In the genomic region with DNA sequence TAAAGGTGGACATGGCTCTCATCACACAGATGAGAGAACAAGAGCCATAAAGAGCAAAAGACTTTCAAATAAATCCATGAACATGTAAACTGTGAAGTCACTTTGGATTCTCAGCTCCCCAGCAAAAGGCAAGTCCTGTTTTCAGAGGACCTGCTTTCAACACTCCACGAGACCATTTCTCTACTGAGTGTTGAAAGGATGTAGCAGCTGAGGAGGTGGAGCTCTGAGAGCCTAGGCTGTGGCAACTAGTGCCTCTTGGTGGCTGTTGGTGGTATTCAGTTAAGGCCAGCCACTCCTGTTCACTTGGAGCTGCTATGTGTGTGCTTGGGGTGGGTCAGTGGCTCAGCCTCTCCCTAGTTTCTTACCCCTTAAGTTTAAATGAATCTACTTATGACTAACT, we compare ENCODE assay signal across 8 mouse cellular contexts. TPM values are rescaled to one million over a fixed set of nuclear protein-coding genes. Genes with fewer than 3 reads are reported as not detected.
DNase-seq lines count a peak whose midpoint lies in the region; ATAC-seq and TF ChIP-seq lines count a peak whose summit lies in the region.

No protein-coding gene starts in this region.

- peak overlapping the region; percentile 73 for H3K4me3 ChIP-seq in lung, embryonic 14.5 days (ENCODE audit: low read depth, low read length)
- peak overlapping the region; percentile 84 for H3K4me3 ChIP-seq in hindbrain, embryonic 10.5 days

- H3K27ac ChIP-seq in lung, embryonic 14.5 days (ENCODE audit: low read depth) = no peak overlapping the region
- H3K27ac ChIP-seq in hindbrain, embryonic 10.5 days = no peak overlapping the region

- TF ChIP-seq CTCF in lung, embryonic 14.5 days (IDR thresholded peaks at IDR 0.05; ENCODE audit: low read depth) = peak; percentile 48

- 23% methylated on average over 1 of the region's 1 CpGs for WGBS in lung, embryonic 14.5 days
- 29% methylated on average over 1 of the region's 1 CpGs for WGBS in hindbrain, embryonic 10.5 days

- no peaks in the 10 kb centered on the region for H3K27me3 ChIP-seq in lung, embryonic 14.5 days (ENCODE audit: insufficient read depth, low read length)
- H3K27me3 ChIP-seq in hindbrain, embryonic 10.5 days (ENCODE audit: insufficient read depth, poor library complexity, severe bottlenecking) = no peaks in the 10 kb centered on the region

- peaks cover 9% of the 10 kb centered on the region for H3K4me1 ChIP-seq in lung, embryonic 14.5 days (ENCODE audit: insufficient read depth)
- peaks cover 24% of the 10 kb centered on the region for H3K4me1 ChIP-seq in hindbrain, embryonic 10.5 days (replicated peaks)

- H3K9me3 ChIP-seq in lung, embryonic 14.5 days (ENCODE audit: low read depth, low read length) = no peaks in the 10 kb centered on the region
- no peaks in the 10 kb centered on the region for H3K9me3 ChIP-seq in hindbrain, embryonic 10.5 days

- H3K9ac ChIP-seq in lung, embryonic 14.5 days = peak overlapping the region; percentile 58

- H3K36me3 ChIP-seq in lung, embryonic 14.5 days (ENCODE audit: insufficient read depth) = 0 out of 2 replicates have a peak, but pooled peaks cover 3% of the 10 kb centered on the region
- peaks cover 18% of the 10 kb centered on the region; the same call in 1 of the 2 replicates for H3K36me3 ChIP-seq in hindbrain, embryonic 10.5 days

- peak; percentile 65 for DNase-seq in lung, embryonic 14.5 days
- DNase-seq in lung, postnatal 4 days = no peak
- peak; percentile 54 for DNase-seq in brain, adult 2 months (ENCODE audit: low read depth, low spot score)
- no peak for DNase-seq in hindbrain, embryonic 10.5 days (ENCODE audit: low spot score)
- DNase-seq in testis, postnatal 10 days (ENCODE audit: low spot score) = no peak
- DNase-seq in cerebellum, adult 9-11 months = no peak

- ATAC-seq in lung, embryonic 14.5 days (ENCODE audit: insufficient read depth) = no peak
- peak; percentile 45 for ATAC-seq in megakaryocyte, adult 5-6 weeks (ENCODE audit: poor library complexity, severe bottlenecking)
- ATAC-seq in activated CD4-positive, CD25-positive, alpha-beta regulatory T cell, adult 4 months = no peak

- H3K4me2 ChIP-seq in lung, embryonic 14.5 days = peak overlapping the region; percentile 92

RNA-seq across cellular contexts. Expression of a gene that starts 1.5 kb away (rescaled TPM):
- 87.4 and 88.9 TPM in 2 replicates for polyA plus RNA-seq in lung, embryonic 14.5 days (2014; fragmentation: Nextera tagmentation; extraction: Ambion mirVana)
- 99.1 and 112 TPM in 2 replicates for polyA plus RNA-seq in hindbrain, embryonic 10.5 days (2016; fragmentation: Nextera tagmentation; extraction: Ambion mirVana)
- total RNA-seq in megakaryocyte, adult 5-6 weeks (2015) = 87.3 and 95.0 TPM in 2 replicates
- 68.5 and 71.1 TPM in 2 replicates for total RNA-seq in megakaryocyte, adult 5-6 weeks (2017)
- 10 to 100 TPM; 69.0 to 76.6 TPM for polyA plus RNA-seq in activated CD4-positive, CD25-positive, alpha-beta regulatory T cell, adult 4 months (2017; shearing (Covaris generic))

RNA-seq across cellular contexts. Expression of a gene that starts 1.8 kb away (rescaled TPM):
- polyA plus RNA-seq in lung, embryonic 14.5 days (2014; fragmentation: Nextera tagmentation; extraction: Ambion mirVana) = 0.50 and 0.64 TPM in 2 replicates
- polyA plus RNA-seq in hindbrain, embryonic 10.5 days (2016; fragmentation: Nextera tagmentation; extraction: Ambion mirVana) = 1.1 and 1.5 TPM in 2 replicates
- 0.09 and 0.31 TPM in 2 replicates for total RNA-seq in megakaryocyte, adult 5-6 weeks (2015)
- 0.40 and 0.94 TPM in 2 replicates for total RNA-seq in megakaryocyte, adult 5-6 weeks (2017)
- under 1 TPM; 0.24 to 0.66 TPM for polyA plus RNA-seq in activated CD4-positive, CD25-positive, alpha-beta regulatory T cell, adult 4 months (2017; shearing (Covaris generic))

RNA-seq across cellular contexts. Expression of a gene that starts 16.0 kb away (rescaled TPM):
- polyA plus RNA-seq in lung, embryonic 14.5 days (2014; fragmentation: Nextera tagmentation; extraction: Ambion mirVana) = 121 and 136 TPM in 2 replicates
- 170 and 194 TPM in 2 replicates for polyA plus RNA-seq in hindbrain, embryonic 10.5 days (2016; fragmentation: Nextera tagmentation; extraction: Ambion mirVana)
- total RNA-seq in megakaryocyte, adult 5-6 weeks (2015) = 19.6 and 21.6 TPM in 2 replicates
- 17.7 and 17.9 TPM in 2 replicates for total RNA-seq in megakaryocyte, adult 5-6 weeks (2017)
- 10 to 100 TPM; 18.9 to 22.0 TPM for polyA plus RNA-seq in activated CD4-positive, CD25-positive, alpha-beta regulatory T cell, adult 4 months (2017; shearing (Covaris generic))

RNA-seq across cellular contexts. Expression of a gene that starts 40.7 kb away (rescaled TPM):
- 16.0 and 17.3 TPM in 2 replicates for polyA plus RNA-seq in lung, embryonic 14.5 days (2014; fragmentation: Nextera tagmentation; extraction: Ambion mirVana)
- polyA plus RNA-seq in hindbrain, embryonic 10.5 days (2016; fragmentation: Nextera tagmentation; extraction: Ambion mirVana) = 7.6 and 9.5 TPM in 2 replicates
- 63.0 and 69.1 TPM in 2 replicates for total RNA-seq in megakaryocyte, adult 5-6 weeks (2015)
- total RNA-seq in megakaryocyte, adult 5-6 weeks (2017) = 46.6 and 48.4 TPM in 2 replicates
- 1 to 10 TPM; 5.5 to 5.9 TPM for polyA plus RNA-seq in activated CD4-positive, CD25-positive, alpha-beta regulatory T cell, adult 4 months (2017; shearing (Covaris generic))

RNA-seq across cellular contexts. Expression of a gene that starts 44.5 kb away (rescaled TPM):
- polyA plus RNA-seq in lung, embryonic 14.5 days (2014; fragmentation: Nextera tagmentation; extraction: Ambion mirVana) = 1.4 and 1.5 TPM in 2 replicates
- 0.52 and 0.54 TPM in 2 replicates for polyA plus RNA-seq in hindbrain, embryonic 10.5 days (2016; fragmentation: Nextera tagmentation; extraction: Ambion mirVana)
- total RNA-seq in megakaryocyte, adult 5-6 weeks (2015) = 0.16 TPM in 1 of 2 replicates, not detected in the other
- 0.41 TPM in 1 of 2 replicates, not detected in the other for total RNA-seq in megakaryocyte, adult 5-6 weeks (2017)
- polyA plus RNA-seq in activated CD4-positive, CD25-positive, alpha-beta regulatory T cell, adult 4 months (2017; shearing (Covaris generic)) = under 1 TPM in 1 of 2 experiments, not detected in 1; 0.95 TPM

Comparison
In these comparisons a context has a peak if more than half of its experiments do, and no peak if none do; other contexts are left out.
1. DNase-seq: peak in lung, embryonic 14.5 days (single experiment) and brain, adult 2 months (single experiment); none in lung, postnatal 4 days (0 of 2), hindbrain, embryonic 10.5 days (single experiment), testis, postnatal 10 days (single experiment) and cerebellum, adult 9-11 months (single experiment).